Mouse (Mus musculus): ENCODE measurements around the gene Ovca2. TPM values are rescaled to one million over a fixed set of nuclear protein-coding genes. Genes with fewer than 3 reads are reported as not detected.

Gene Ovca2
- polyA plus RNA-seq, 1 experiment from 2014 or later, result 26.2 TPM

DNA sequence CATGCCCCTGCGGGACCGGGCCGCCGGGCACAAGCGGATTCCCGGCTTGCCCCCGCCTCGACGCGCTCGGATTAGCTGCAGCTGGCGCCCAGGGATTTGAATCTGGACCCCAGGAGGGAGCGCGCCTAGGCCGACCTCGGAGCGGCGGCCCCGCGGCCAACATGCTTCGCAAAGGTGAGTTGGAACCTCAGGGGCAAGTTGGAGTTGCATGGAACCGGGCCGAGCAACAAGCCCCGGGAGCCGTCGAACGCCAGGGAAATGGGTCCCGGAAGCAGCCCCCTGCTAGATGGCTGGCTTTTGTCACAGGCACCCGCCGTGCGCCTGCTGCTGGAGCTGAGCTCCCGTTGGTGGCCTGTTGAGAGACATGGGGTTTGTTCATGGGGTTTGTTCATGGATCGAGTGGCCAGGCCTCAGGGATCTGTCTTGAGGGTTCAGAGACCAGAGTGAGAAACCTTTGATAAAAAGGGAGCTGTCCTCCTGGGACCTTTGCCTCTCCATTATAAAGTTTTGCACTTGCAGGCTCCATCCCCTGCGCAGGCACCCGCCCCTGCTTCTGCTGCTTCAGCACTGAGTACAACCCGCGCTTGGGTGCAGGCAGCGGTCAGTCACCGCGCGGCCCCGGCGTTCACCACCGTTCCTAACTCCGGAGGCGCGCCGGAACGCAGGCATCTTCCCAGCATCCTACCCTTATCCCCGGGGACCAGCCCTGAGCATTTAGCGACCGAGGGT is 15.7 kb upstream of the Ovca2 start:
- no peaks in the 10 kb centered on the region for H3K36me3 ChIP-seq
- no peak overlapping the region for H3K27ac ChIP-seq
- H3K4me2 ChIP-seq, result peak overlapping the region; percentile 91
- no peaks in the 10 kb centered on the region for H3K9me3 ChIP-seq
- peak overlapping the region; percentile 53 for H3K4me3 ChIP-seq
- peaks cover 45% of the 10 kb centered on the region for H3K4me1 ChIP-seq
- 1% methylated on average over 52 of the region's 52 CpGs for WGBS
- H3K9ac ChIP-seq, result 0 out of 2 replicates have a peak overlapping the region, but pooled peaks have one; percentile 48
- ATAC-seq (ENCODE audit: borderline replicate concordance, extremely low read depth, low FRiP score, low TSS enrichment), result no peak
- peaks cover 68% of the 10 kb centered on the region for H3K27me3 ChIP-seq

DNA sequence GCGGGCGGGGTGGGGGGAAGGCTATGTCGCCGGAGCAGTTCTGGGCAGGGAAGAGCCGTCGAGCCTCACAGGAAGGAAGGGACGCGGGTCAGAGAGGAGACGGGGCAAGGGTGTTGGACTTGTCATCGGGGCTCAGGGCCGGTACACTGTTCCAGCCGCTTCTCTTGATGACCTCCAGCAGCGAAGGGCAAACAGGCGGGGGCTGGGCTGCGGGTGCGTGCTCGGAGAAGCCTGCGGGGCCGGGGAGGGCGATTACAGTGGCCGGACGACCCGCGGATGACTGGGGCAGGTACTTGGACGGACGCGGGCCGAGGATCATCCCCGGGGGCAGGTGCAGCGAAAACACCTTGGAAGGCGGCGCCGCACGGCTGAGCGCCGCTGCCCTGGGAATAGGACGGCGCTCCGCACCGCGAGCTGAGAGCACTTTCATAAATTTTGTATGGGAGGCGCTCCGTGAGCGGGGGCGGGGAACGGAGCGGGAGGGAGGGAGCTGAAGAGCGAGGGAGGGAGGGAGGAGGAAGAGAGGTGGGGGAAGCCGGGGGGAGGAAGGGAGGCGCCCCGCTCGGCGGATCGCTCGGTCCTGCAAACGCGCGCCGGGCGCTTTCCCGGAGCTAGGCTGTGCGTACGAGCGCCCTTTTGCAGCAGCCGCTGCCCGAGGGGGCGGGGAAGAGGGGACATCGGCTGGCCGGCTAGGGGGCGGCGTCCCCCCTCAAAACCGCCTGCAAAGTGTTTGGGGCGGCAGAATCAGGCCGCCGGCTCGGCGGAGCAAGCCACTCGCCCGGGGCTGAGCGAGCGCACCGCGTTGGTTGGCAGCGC is 14.8 kb upstream of the Ovca2 start, which contains the start of gene Rtn4rl1:
Gene Rtn4rl1, plus strand, starts transcription at position 528 of the 816 bp plus-strand sequence.
- 0% methylated on average over 79 of the region's 84 CpGs for WGBS
- Histone ChIP-seq H3K4me3 (peak within 1 kb of the TSS; percentile 53), H3K4me1 (peaks cover 48% of the 10 kb centered on the region), H3K9ac (peak within 1 kb of the TSS; percentile 48), H3K4me2 (peak within 1 kb of the TSS; percentile 91), H3K36me3 (no peaks in the 10 kb centered on the region), H3K27me3 (peaks cover 68% of the 10 kb centered on the region), H3K9me3 (no peaks in the 10 kb centered on the region), H3K27ac (no peak within 1 kb of the TSS)
- peak; percentile 21 for ATAC-seq (ENCODE audit: borderline replicate concordance, extremely low read depth, low FRiP score, low TSS enrichment)

DNA sequence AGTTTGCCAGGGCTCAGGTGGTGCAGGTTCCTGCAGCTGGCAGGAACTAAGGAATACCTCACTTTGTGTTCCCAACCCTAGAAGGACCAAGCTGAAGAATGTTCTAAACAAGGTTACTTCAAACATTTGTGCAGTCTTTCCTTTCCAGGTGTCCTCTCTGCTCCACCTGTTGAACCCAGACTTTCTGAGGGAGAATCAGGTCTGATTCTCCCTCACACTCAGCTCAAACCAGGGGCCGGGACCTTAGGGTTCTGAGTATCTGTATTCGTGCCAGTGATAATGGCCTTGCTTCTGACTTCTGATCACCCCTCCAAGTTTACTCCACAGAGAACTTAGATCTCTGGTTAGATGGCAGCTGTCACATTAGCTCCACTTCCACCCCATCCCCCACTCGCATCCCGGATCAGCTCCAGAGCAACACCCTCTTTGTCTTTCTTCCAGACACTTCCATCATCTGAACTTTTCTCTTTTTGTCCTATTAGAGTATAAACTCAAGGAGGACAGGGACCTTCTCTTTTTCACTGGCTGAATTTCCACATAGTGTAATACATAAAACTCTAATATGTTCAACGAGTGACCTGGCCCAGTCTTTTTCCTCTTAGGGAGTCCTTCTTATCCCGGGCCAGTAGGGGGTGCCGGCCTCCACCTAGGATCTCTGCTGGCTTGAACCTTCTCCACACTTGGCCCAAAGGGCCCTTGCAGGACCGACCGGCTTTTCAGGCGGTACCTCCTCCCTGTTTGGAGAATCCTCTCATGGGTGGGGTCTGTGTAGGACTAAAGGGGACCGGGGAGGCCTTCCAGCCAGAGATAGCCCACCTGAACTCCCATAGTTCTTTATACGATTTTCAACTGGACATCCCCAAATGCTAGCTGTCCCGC is 13.9 kb upstream of the Ovca2 start:
- WGBS, result 22% methylated on average over 13 of the region's 13 CpGs
- no peak for ATAC-seq (ENCODE audit: borderline replicate concordance, extremely low read depth, low FRiP score, low TSS enrichment)
- Histone ChIP-seq H3K27me3 (peaks cover 61% of the 10 kb centered on the region), H3K4me3 (peak overlapping the region; percentile 53), H3K27ac (no peak overlapping the region), H3K9ac (no peak overlapping the region), H3K9me3 (no peaks in the 10 kb centered on the region), H3K4me1 (peaks cover 48% of the 10 kb centered on the region), H3K36me3 (no peaks in the 10 kb centered on the region), H3K4me2 (peak overlapping the region; percentile 91)

DNA sequence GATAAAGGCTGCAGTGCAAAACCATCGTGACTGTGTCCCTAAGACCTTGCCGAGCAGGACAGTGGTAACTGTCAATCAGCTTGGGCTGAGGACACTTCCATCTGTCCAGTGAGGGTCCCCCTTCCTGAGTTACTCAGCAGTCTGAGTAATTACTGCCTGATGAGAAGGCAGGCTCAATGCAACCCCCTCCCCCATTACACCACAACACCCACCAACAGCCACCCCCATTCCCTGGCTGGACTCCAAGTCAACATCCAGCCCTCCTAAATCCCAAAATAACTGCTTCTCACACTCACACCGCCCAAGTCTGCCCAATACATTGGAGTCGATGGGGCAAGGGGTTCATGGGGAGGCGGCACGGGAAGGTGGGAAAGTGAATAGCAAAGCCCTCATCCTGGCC is 13.2 kb upstream of the Ovca2 start:
- Histone ChIP-seq H3K9ac (no peak overlapping the region), H3K4me1 (peaks cover 48% of the 10 kb centered on the region), H3K4me3 (no peak overlapping the region), H3K36me3 (no peaks in the 10 kb centered on the region), H3K27me3 (peaks cover 54% of the 10 kb centered on the region), H3K4me2 (no peak overlapping the region), H3K9me3 (no peaks in the 10 kb centered on the region), H3K27ac (no peak overlapping the region)
- WGBS, result 62% methylated on average over 6 of the region's 6 CpGs
- no peak for ATAC-seq (ENCODE audit: borderline replicate concordance, extremely low read depth, low FRiP score, low TSS enrichment)

DNA sequence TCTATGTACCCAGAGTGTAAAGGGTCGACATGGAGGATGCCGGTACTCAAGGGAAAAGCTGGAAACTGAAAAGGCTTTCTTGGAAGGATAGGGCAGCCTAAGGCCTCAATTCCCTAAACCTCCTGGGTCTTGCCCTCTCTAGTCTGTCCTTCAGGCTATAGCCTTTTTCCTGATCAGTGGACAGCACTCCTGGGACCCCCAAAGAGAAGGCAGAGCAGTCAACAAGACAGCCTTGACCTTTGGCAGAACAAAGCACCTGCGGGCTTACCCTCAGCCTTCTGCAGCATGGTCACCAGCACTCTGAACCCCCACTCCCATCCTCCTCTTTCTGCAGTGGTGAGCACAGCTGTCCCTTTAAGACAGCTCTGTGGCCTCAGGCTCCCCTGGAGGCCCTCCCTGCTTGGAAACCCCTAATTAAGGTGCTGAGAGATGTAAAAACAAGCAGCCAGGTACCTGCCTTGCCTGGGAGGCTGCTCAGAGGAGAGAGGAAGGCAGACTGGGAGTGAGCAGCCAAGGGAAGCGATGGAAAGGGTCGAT is 12.3 kb upstream of the Ovca2 start, which contains the start of gene Dph1:
Gene Dph1, minus strand, starts transcription at position 337 of the 537 bp plus-strand sequence.
- Histone ChIP-seq H3K27me3 (peaks cover 45% of the 10 kb centered on the region), H3K4me1 (peaks cover 48% of the 10 kb centered on the region), H3K9me3 (no peaks in the 10 kb centered on the region), H3K4me3 (peak within 1 kb of the TSS; percentile 69), H3K36me3 (no peaks in the 10 kb centered on the region), H3K9ac (peak within 1 kb of the TSS; percentile 56), H3K27ac (no peak within 1 kb of the TSS), H3K4me2 (peak within 1 kb of the TSS; percentile 87)
- no peak for ATAC-seq (ENCODE audit: borderline replicate concordance, extremely low read depth, low FRiP score, low TSS enrichment)
- WGBS, result 57% methylated on average over 5 of the region's 5 CpGs

DNA sequence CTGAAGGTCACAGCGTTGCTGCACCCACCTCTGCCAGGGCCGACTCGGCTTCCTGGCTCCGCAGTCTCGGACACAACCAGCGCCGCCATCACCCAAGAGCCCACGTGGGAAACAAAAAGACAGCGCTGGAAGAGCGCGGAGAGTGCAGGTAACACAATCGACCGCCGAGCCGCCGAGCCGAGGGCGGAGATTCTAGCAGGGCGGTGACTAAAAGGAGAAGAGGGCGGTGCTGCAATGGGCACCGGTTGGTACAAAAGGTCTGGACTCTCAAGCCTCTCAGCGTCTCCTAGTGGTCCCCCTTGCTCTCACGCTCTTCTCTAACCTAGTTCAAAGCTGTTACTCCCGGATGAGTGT is 11.7 kb upstream of the Ovca2 start:
- H3K4me2 ChIP-seq, result peak overlapping the region; percentile 87
- under 1% methylated on average over 24 of the region's 24 CpGs for WGBS
- H3K9ac ChIP-seq, result peak overlapping the region; percentile 56
- H3K4me3 ChIP-seq, result peak overlapping the region; percentile 69
- H3K27ac ChIP-seq, result no peak overlapping the region
- H3K36me3 ChIP-seq, result no peaks in the 10 kb centered on the region
- peaks cover 46% of the 10 kb centered on the region for H3K4me1 ChIP-seq
- H3K9me3 ChIP-seq, result no peaks in the 10 kb centered on the region
- H3K27me3 ChIP-seq, result peaks cover 39% of the 10 kb centered on the region
- ATAC-seq (ENCODE audit: borderline replicate concordance, extremely low read depth, low FRiP score, low TSS enrichment), result peak; percentile 74; the same call in 1 of the 2 replicates

DNA sequence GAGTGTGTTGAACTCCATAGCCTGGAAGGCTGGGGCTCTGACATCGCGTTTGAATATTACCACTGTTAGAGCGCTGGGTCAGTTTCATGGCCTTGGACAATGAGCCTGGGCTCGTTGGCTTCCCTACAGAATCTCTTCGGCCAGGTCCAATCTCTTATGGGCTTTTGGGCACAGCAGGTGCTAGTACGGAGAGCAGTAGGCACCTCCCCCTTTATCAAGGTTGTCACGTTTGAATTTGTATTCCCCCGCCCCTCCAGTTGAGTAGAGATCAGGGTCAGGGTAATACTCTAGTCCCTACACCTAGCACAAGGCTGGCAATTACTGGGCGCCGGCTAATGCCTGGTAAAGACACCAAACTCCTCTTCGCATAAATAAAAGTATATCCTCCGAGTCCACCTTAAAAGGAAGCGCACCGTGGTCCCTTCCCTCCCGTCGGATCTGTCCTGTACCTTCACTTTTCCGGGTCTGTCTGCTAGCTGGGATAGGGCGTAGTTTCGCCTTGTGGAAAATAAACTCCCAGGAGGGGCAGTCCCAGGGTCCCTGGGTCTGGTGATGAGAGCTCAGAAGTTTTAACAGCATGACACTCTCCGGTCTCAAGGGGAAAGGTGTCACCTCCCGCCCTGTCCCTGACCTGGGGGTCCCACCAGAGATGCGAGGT is 11.2 kb upstream of the Ovca2 start:
- Histone ChIP-seq H3K4me2 (peak overlapping the region; percentile 87), H3K4me1 (peaks cover 41% of the 10 kb centered on the region), H3K36me3 (no peaks in the 10 kb centered on the region), H3K9me3 (no peaks in the 10 kb centered on the region), H3K27ac (no peak overlapping the region), H3K4me3 (peak overlapping the region; percentile 69), H3K9ac (peak overlapping the region; percentile 56), H3K27me3 (peaks cover 34% of the 10 kb centered on the region)
- under 1% methylated on average over 22 of the region's 22 CpGs for WGBS
- ATAC-seq (ENCODE audit: borderline replicate concordance, extremely low read depth, low FRiP score, low TSS enrichment), result peak; percentile 20; the same call in 1 of the 2 replicates

DNA sequence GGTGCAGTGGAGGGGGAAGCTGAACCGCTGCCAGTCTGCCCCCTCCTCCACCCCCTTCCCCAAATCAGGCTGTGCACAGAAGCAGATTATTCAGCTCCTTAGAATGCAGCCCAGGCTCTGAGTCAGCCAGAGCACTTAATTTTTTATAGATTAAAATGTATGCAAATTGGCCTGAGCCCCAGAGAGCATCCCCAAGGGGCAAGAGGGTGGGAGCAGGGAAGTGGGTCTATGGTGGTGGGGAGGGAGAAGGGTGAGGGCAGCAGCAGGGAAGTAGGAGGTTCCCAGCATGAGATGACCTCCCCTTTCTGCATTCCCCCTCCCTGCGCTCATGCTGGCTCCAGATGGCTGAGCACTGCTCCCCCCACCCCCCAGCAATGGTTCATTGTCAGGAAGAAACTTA is 6.4 kb upstream of the Ovca2 start:
- 59% methylated on average over 2 of the region's 2 CpGs for WGBS
- Histone ChIP-seq H3K27ac (no peak overlapping the region), H3K9me3 (no peaks in the 10 kb centered on the region), H3K9ac (no peak overlapping the region), H3K4me2 (no peak overlapping the region), H3K27me3 (no peaks in the 10 kb centered on the region), H3K4me3 (no peak overlapping the region), H3K36me3 (peaks cover 21% of the 10 kb centered on the region; the same call in 1 of the 2 replicates), H3K4me1 (peaks cover 9% of the 10 kb centered on the region)
- ATAC-seq (ENCODE audit: borderline replicate concordance, extremely low read depth, low FRiP score, low TSS enrichment), result no peak

DNA sequence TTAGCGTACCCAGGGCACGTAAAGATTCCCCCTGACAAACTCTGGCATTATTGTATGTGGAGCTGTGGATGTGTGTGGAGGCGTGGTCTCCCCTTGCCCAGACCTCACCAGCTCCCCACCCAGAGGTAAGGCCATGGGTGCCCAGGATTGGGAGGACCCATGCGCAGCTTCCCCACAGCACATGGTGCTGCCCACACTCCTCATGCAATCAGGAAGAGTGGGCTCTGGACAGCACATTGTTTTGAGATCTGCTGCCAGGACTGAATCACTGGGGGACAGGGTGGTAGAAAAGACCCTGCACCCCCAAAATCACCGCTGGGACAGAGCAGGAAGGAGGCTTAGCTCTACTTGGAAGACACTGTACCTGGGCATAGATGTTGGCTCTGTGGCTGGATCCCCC is 5.9 kb upstream of the Ovca2 start:
- peaks cover 21% of the 10 kb centered on the region; the same call in 1 of the 2 replicates for H3K36me3 ChIP-seq
- H3K4me3 ChIP-seq, result no peak overlapping the region
- WGBS, result 82% methylated on average over 5 of the region's 5 CpGs
- H3K4me2 ChIP-seq, result no peak overlapping the region
- no peaks in the 10 kb centered on the region for H3K9me3 ChIP-seq
- H3K27ac ChIP-seq, result no peak overlapping the region
- H3K4me1 ChIP-seq, result peaks cover 7% of the 10 kb centered on the region
- ATAC-seq (ENCODE audit: borderline replicate concordance, extremely low read depth, low FRiP score, low TSS enrichment), result no peak
- H3K9ac ChIP-seq, result no peak overlapping the region
- H3K27me3 ChIP-seq, result no peaks in the 10 kb centered on the region

DNA sequence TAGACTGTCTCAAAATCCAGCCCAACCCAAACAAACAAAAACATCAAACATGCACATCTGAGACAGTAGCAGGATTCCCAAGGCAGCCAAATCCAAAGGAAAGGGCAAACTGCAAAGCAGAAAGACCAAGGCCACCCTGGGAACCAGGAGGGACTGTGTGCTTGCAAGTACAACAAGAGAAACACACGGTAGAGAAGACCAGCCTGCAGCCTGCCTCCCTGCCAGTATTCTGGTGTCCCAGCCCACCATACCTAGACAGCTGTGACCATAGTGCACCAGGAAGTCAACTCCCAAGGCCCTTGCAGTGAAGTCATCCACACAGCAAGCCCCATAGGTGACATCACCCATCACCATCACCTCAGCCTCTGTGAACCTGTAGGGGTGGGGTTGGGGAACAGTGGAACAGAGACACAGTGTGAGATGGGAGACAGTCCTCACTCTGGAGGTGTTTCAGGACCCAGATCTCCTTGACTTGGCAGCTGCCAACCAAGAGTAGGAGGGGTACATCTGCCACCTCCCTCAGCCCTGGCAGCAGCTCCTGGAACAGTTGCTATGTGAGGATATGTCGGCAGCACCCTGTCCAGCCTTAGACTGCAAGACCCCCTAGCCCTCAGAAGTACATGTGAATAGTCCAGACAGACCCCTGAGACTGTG is 5.4 kb upstream of the Ovca2 start:
- H3K4me2 ChIP-seq, result no peak overlapping the region
- no peak for ATAC-seq (ENCODE audit: borderline replicate concordance, extremely low read depth, low FRiP score, low TSS enrichment)
- no peak overlapping the region for H3K9ac ChIP-seq
- no peaks in the 10 kb centered on the region for H3K27me3 ChIP-seq
- no peak overlapping the region for H3K4me3 ChIP-seq
- no peak overlapping the region for H3K27ac ChIP-seq
- H3K36me3 ChIP-seq, result peaks cover 21% of the 10 kb centered on the region; the same call in 1 of the 2 replicates
- peaks cover 7% of the 10 kb centered on the region for H3K4me1 ChIP-seq
- 75% methylated on average over 2 of the region's 2 CpGs for WGBS
- H3K9me3 ChIP-seq, result no peaks in the 10 kb centered on the region

All from lung, embryonic 15.5 days (tissue).